Mouse (Mus musculus): Measurements from ENCODE around the gene Foxn3. TPM values are rescaled to one million over a fixed set of nuclear protein-coding genes. Genes with fewer than 3 reads are reported as not detected.

The Foxn3 gene
- polyA plus RNA-seq, 1 experiment: 5.8 TPM

DNA sequence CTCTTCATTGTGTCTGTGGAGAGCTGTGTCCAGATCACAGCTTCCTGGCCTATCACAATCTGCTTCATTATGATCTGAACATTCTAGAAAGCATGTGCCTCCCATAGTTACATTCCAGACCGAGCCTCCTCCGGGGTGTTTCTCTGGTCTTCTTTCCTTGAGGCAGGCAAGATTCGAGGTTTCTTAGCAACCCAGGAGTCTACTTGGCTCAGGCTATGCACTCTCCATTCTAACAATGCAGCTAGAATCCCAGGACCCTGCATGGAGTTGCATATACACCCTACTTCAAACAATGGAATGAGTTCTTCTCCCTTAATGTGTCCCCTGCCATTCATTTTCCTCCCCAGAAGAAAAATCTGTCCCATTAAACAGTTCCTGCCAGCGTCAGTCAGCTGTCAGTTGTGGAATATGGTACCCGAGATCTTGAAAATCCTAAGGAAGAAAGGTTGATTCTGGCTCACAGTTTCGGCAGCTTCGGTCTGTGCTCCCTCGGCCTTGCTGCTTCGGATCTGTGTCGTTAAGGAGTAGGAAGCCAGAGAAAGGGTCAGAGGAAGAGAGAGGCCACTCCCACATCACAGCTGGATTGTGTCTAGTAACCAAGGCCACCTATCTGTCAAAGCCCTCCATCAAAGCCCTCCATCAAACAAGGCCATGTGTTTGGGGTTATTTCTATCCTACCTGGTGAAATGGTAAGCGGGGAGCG lies 400.6 kb downstream of the Foxn3 start:
- TF ChIP-seq MAX (IDR thresholded peaks at IDR 0.05; ENCODE audit: low read depth): no peak
- TF ChIP-seq CEBPB (IDR thresholded peaks at IDR 0.05; ENCODE audit: insufficient read depth, poor library complexity, severe bottlenecking): no peak
- no peak for TF ChIP-seq MYOD1 (IDR thresholded peaks at IDR 0.05; ENCODE audit: control insufficient read depth in 1 of 3, insufficient read length in 2 of 3, low read depth in 2 of 3)
- no peak for TF ChIP-seq E2F4 (IDR thresholded peaks at IDR 0.05; ENCODE audit: insufficient read depth)
- TF ChIP-seq TCF12 (IDR thresholded peaks at IDR 0.05; ENCODE audit: insufficient read depth, poor library complexity, severe bottlenecking): no peak
- no peak for TF ChIP-seq POLR2AphosphoS2 (IDR thresholded peaks at IDR 0.05; ENCODE audit: insufficient read length, low read depth)
- no peak for TF ChIP-seq SRF (IDR thresholded peaks at IDR 0.05; ENCODE audit: control insufficient read depth, insufficient read length, low read depth)
- no peak for TF ChIP-seq REST (IDR thresholded peaks at IDR 0.05; ENCODE audit: insufficient read depth, insufficient read length)
- no peak for TF ChIP-seq POLR2A (IDR thresholded peaks at IDR 0.05; ENCODE audit: insufficient read length, low read depth)
- TF ChIP-seq USF1 (IDR thresholded peaks at IDR 0.05; ENCODE audit: low read depth): no peak
- no peak for TF ChIP-seq MYOG (IDR thresholded peaks at IDR 0.05; ENCODE audit: control insufficient read depth in 1 of 3, insufficient read depth in 1 of 3, insufficient read length in 2 of 3, low read depth in 2 of 3)
- TF ChIP-seq TCF3 (IDR thresholded peaks at IDR 0.05; ENCODE audit: insufficient read length, low read depth): no peak
- H3K4me2 ChIP-seq (ENCODE audit: low read depth): no peak overlapping the region
- H3K4me3 ChIP-seq: no peak overlapping the region
- H3K79me2 ChIP-seq (ENCODE audit: control insufficient read depth, insufficient read depth): no peaks in the 10 kb centered on the region
- H3ac ChIP-seq (ENCODE audit: control insufficient read depth, insufficient read length): no peak overlapping the region
- no peaks in the 10 kb centered on the region for H3K27me3 ChIP-seq (ENCODE audit: control insufficient read depth, insufficient read depth, insufficient read length)
- no peaks in the 10 kb centered on the region for H3K36me3 ChIP-seq (ENCODE audit: control insufficient read depth, insufficient read depth)

DNA sequence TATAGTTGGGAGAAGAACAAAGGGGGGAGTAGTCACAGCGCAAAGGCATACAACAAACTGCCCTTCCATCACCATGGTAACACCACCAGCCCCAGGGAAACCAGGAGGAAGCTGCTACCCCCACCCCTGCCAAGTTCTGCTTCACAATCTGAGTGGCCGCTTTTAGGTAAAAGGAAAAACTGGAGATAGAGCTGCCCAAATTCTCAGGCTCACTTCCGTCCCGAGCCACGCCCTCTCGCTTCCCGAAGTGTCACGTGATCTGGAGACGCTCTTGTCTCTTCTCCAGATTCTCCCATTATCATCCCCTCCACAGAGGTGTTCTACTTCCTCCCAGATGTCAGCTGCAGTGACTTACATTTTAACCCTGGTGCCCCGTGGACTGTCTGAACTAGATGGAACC lies 401.2 kb downstream of the Foxn3 start:
- H3K27me3 ChIP-seq (ENCODE audit: control insufficient read depth, insufficient read depth, insufficient read length): no peaks in the 10 kb centered on the region
- H3K79me2 ChIP-seq (ENCODE audit: control insufficient read depth, insufficient read depth): no peaks in the 10 kb centered on the region
- no peak overlapping the region for H3K4me3 ChIP-seq
- no peak overlapping the region for H3ac ChIP-seq (ENCODE audit: control insufficient read depth, insufficient read length)
- no peak for TF ChIP-seq TCF12 (IDR thresholded peaks at IDR 0.05; ENCODE audit: insufficient read depth, poor library complexity, severe bottlenecking)
- TF ChIP-seq E2F4 (IDR thresholded peaks at IDR 0.05; ENCODE audit: insufficient read depth): no peak
- no peak for TF ChIP-seq POLR2AphosphoS2 (IDR thresholded peaks at IDR 0.05; ENCODE audit: insufficient read length, low read depth)
- TF ChIP-seq MYOD1 (IDR thresholded peaks at IDR 0.05; ENCODE audit: control insufficient read depth in 1 of 3, insufficient read length in 2 of 3, low read depth in 2 of 3): no peak
- no peak for TF ChIP-seq TCF3 (IDR thresholded peaks at IDR 0.05; ENCODE audit: insufficient read length, low read depth)
- no peak for TF ChIP-seq MYOG (IDR thresholded peaks at IDR 0.05; ENCODE audit: control insufficient read depth in 1 of 3, insufficient read depth in 1 of 3, insufficient read length in 2 of 3, low read depth in 2 of 3)
- TF ChIP-seq POLR2A (IDR thresholded peaks at IDR 0.05; ENCODE audit: insufficient read length, low read depth): no peak
- no peak for TF ChIP-seq CEBPB (IDR thresholded peaks at IDR 0.05; ENCODE audit: insufficient read depth, poor library complexity, severe bottlenecking)
- TF ChIP-seq SRF (IDR thresholded peaks at IDR 0.05; ENCODE audit: control insufficient read depth, insufficient read length, low read depth): no peak
- TF ChIP-seq MAX (IDR thresholded peaks at IDR 0.05; ENCODE audit: low read depth): no peak
- TF ChIP-seq USF1 (IDR thresholded peaks at IDR 0.05; ENCODE audit: low read depth): no peak
- no peak for TF ChIP-seq REST (IDR thresholded peaks at IDR 0.05; ENCODE audit: insufficient read depth, insufficient read length)
- H3K36me3 ChIP-seq (ENCODE audit: control insufficient read depth, insufficient read depth): no peaks in the 10 kb centered on the region
- no peak overlapping the region for H3K4me2 ChIP-seq (ENCODE audit: low read depth)

DNA sequence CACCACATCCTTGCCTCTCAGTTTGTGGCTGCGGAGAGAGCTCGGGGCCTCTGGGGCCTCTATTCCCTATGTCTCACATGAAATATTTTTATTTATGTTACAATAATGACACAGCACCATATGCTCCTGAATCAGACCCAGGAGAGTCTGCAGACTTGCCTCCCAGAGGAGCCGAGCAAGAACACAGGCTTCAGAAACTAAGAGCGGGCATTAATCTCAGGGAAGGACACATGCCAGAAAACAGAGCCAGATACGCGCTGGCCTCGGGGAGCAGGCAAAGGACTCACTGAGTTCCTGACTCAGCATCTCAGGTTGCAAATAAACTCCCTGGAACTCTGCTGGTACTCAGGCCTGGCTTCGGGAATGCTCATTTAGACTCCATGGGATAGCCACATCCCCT lies 403.3 kb downstream of the Foxn3 start:
- Histone ChIP-seq H3K4me3 (no peak overlapping the region), H3K27me3 (ENCODE audit: control insufficient read depth, insufficient read depth, insufficient read length) (no peaks in the 10 kb centered on the region), H3K36me3 (ENCODE audit: control insufficient read depth, insufficient read depth) (no peaks in the 10 kb centered on the region), H3K79me2 (ENCODE audit: control insufficient read depth, insufficient read depth) (no peaks in the 10 kb centered on the region), H3K4me2 (ENCODE audit: low read depth) (no peak overlapping the region), H3ac (ENCODE audit: control insufficient read depth, insufficient read length) (no peak overlapping the region)
- TF ChIP-seq TCF12 (IDR thresholded peaks at IDR 0.05; ENCODE audit: insufficient read depth, poor library complexity, severe bottlenecking): no peak
- TF ChIP-seq POLR2A (IDR thresholded peaks at IDR 0.05; ENCODE audit: insufficient read length, low read depth): no peak

DNA sequence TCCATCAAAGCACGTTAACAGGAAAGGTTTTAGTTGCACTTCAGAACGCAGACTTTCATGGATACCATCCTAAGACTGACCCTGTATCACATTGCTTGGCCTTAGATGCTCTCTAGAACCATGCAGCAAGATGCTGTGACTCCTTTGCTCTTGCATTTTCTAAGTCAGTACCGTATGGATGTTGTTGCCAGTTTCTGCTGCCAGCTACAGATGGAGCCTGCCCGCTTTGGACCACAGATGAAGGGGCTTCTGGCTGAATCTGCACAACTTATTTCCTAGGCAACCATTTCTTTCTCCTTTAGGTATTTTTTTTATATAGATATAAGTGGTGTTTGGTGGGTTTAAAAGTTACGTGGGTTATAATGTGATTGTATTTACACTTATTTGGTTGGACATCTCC lies 407.5 kb downstream of the Foxn3 start:
- Histone ChIP-seq H3ac (ENCODE audit: control insufficient read depth, insufficient read length) (no peak overlapping the region), H3K4me2 (ENCODE audit: low read depth) (no peak overlapping the region), H3K36me3 (ENCODE audit: control insufficient read depth, insufficient read depth) (no peaks in the 10 kb centered on the region), H3K79me2 (ENCODE audit: control insufficient read depth, insufficient read depth) (no peaks in the 10 kb centered on the region), H3K27me3 (ENCODE audit: control insufficient read depth, insufficient read depth, insufficient read length) (peaks cover 5% of the 10 kb centered on the region), H3K4me3 (no peak overlapping the region)
- TF ChIP-seq POLR2AphosphoS2 (IDR thresholded peaks at IDR 0.05; ENCODE audit: insufficient read length, low read depth): no peak
- TF ChIP-seq MAX (IDR thresholded peaks at IDR 0.05; ENCODE audit: low read depth): no peak
- TF ChIP-seq POLR2A (IDR thresholded peaks at IDR 0.05; ENCODE audit: insufficient read length, low read depth): no peak
- no peak for TF ChIP-seq CEBPB (IDR thresholded peaks at IDR 0.05; ENCODE audit: insufficient read depth, poor library complexity, severe bottlenecking)

DNA sequence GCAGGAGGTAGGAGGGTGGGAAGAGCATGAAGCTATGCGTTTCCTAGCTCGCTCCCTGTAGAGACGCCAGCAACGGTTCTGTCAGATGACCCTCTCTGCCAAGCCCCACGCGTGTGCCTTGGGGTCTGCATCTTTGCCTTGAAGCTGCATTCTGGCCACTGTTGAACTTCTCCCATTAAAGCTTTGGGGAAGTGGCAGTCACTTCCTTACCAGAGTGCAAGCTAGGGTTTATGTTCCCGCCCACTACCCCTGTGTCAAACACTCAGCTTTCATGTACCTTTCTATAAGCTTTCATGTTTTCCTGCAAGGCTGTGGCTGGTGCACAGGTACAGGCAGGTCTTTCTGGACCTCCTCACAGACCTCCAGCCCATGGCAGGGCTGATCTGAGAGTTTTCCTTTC lies 409.2 kb downstream of the Foxn3 start:
- no peak overlapping the region for H3K4me2 ChIP-seq (ENCODE audit: low read depth)
- no peak for TF ChIP-seq POLR2A (IDR thresholded peaks at IDR 0.05; ENCODE audit: insufficient read length, low read depth)
- no peak for TF ChIP-seq MYOD1 (IDR thresholded peaks at IDR 0.05; ENCODE audit: control insufficient read depth in 1 of 3, insufficient read length in 2 of 3, low read depth in 2 of 3)
- TF ChIP-seq USF1 (IDR thresholded peaks at IDR 0.05; ENCODE audit: low read depth): no peak
- no peak for TF ChIP-seq CEBPB (IDR thresholded peaks at IDR 0.05; ENCODE audit: insufficient read depth, poor library complexity, severe bottlenecking)
- TF ChIP-seq MAX (IDR thresholded peaks at IDR 0.05; ENCODE audit: low read depth): no peak
- TF ChIP-seq SRF (IDR thresholded peaks at IDR 0.05; ENCODE audit: control insufficient read depth, insufficient read length, low read depth): no peak
- TF ChIP-seq TCF3 (IDR thresholded peaks at IDR 0.05; ENCODE audit: insufficient read length, low read depth): no peak
- no peak for TF ChIP-seq POLR2AphosphoS2 (IDR thresholded peaks at IDR 0.05; ENCODE audit: insufficient read length, low read depth)
- TF ChIP-seq MYOG (IDR thresholded peaks at IDR 0.05; ENCODE audit: control insufficient read depth in 1 of 3, insufficient read depth in 1 of 3, insufficient read length in 2 of 3, low read depth in 2 of 3): no peak
- TF ChIP-seq E2F4 (IDR thresholded peaks at IDR 0.05; ENCODE audit: insufficient read depth): no peak
- TF ChIP-seq REST (IDR thresholded peaks at IDR 0.05; ENCODE audit: insufficient read depth, insufficient read length): no peak
- no peak for TF ChIP-seq TCF12 (IDR thresholded peaks at IDR 0.05; ENCODE audit: insufficient read depth, poor library complexity, severe bottlenecking)

More for the DNA sequence above, 409.2 kb downstream of the Foxn3 start:
- no peak overlapping the region for H3K4me3 ChIP-seq
- H3K27me3 ChIP-seq (ENCODE audit: control insufficient read depth, insufficient read depth, insufficient read length): peaks cover 5% of the 10 kb centered on the region
- no peaks in the 10 kb centered on the region for H3K79me2 ChIP-seq (ENCODE audit: control insufficient read depth, insufficient read depth)
- no peak overlapping the region for H3ac ChIP-seq (ENCODE audit: control insufficient read depth, insufficient read length)
- no peaks in the 10 kb centered on the region for H3K36me3 ChIP-seq (ENCODE audit: control insufficient read depth, insufficient read depth)

Data from myocyte (in vitro differentiated cells).